Mouse (Mus musculus) C2C12 (cell line): ENCODE data around the gene Robo3.

Experiments used
- CEBPB ChIP-seq: IDR thresholded peaks from one replicate; pipeline ENCODE4 v1.6.1; 2011; ENCODE audit warnings: low read depth, mild to moderate bottlenecking, control low read depth, moderate library complexity
- CTCF ChIP-seq: IDR thresholded peaks from one replicate; pipeline ENCODE4 v1.5.1; 2011; ENCODE audit not compliant: control insufficient read depth, insufficient read depth, insufficient read length
- FOSL1 ChIP-seq: IDR thresholded peaks from one replicate; pipeline ENCODE4 v1.8.0; 2011; ENCODE audit warnings: mild to moderate bottlenecking, low read length; ENCODE audit not compliant: poor library complexity, insufficient read depth, severe bottlenecking
- MAX ChIP-seq: IDR thresholded peaks from one replicate; pipeline ENCODE4 v1.6.1; 2011; ENCODE audit warnings: mild to moderate bottlenecking, control low read depth
- MYOD1 ChIP-seq: IDR thresholded peaks from one replicate; pipeline ENCODE4 v1.6.1; 2011; ENCODE audit warnings: low read depth; ENCODE audit not compliant: control insufficient read depth, insufficient read length
- MYOG ChIP-seq: IDR thresholded peaks from one replicate; pipeline ENCODE4 v1.6.1; 2011; ENCODE audit not compliant: control insufficient read depth, insufficient read length; ENCODE audit errors: extremely low read depth
- USF1 ChIP-seq: IDR thresholded peaks from one replicate; pipeline ENCODE4 v1.6.1; 2011; ENCODE audit warnings: low read depth, mild to moderate bottlenecking, control low read depth, moderate library complexity

GRCm38 (mm10) chr9:37454011-37454492 is 21.0 kb upstream of the Robo3 start:
- TF ChIP-seq CTCF (no peak), MAX (no peak), MYOD1 (no peak), USF1 (no peak), MYOG (no peak), CEBPB (no peak), FOSL1 (no peak)
